Mouse (Mus musculus) left cerebral cortex, adult 18-20 months (tissue): ENCODE measurements around the gene Eci1. TPM values are rescaled to one million over a fixed set of nuclear protein-coding genes. Genes with fewer than 3 reads are reported as not detected.
"Not testable (repeated sequence)": the region's sequence is repeated elsewhere in the genome, so short reads cannot be mapped to it uniquely, and the experiment has no call there.

ENCODE experiments used
- DNase-seq, 2 experiments: peaks; one replicate each; pipeline ENCODE4 v3.0.0; 2021 to 2022; ENCODE audit warnings: low spot score in 2 of 2, mixed read lengths in 1 of 2
- long read RNA-seq, 2 experiments: library from polyadenylated mRNA; stranded (forward); transcript quantifications; one replicate each; pipeline ENCODE4 v2.0.0; 2021
- total RNA-seq, 2 experiments: library from RNA; stranded (reverse); gene quantifications; 2 replicates each; pipeline ENCODE4 v1.2.3; 2021

Gene Eci1
- total RNA-seq: 10 to 100 TPM; 28.0 to 28.7 TPM
- long read RNA-seq, experiment 1, transcript Eci1-205 (7 exons, 1,137 nt): major isoform, 18 of 24 reads
- long read RNA-seq, experiment 1, partial matches to known transcripts: 5 of 24 reads
- long read RNA-seq, experiment 1, other reads (novel, unspliced or antisense): 1 of 24 reads
- long read RNA-seq, experiment 2, transcript Eci1-205 (7 exons, 1,137 nt): major isoform, 15 of 24 reads
- long read RNA-seq, experiment 2, partial matches to known transcripts: 6 of 24 reads
- long read RNA-seq, experiment 2, other reads (novel, unspliced or antisense): 3 of 24 reads

GRCm38 (mm10) chr17:24426471-24427169 lies at the start of gene Eci1:
Gene Eci1, plus strand, starts transcription at chr17:24426641.
- peak; percentile 85 to 88 for DNase-seq

GRCm38 (mm10) chr17:24378496-24378895 lies 47.9 kb upstream of the Eci1 start:
- DNase-seq: no peak

- DNase-seq: no peak
These were observed 42.7 kb upstream of the Eci1 start for GRCm38 (mm10) chr17:24383789-24384188.

GRCm38 (mm10) chr17:24388711-24389110 lies 37.7 kb upstream of the Eci1 start:
- DNase-seq: no peak

GRCm38 (mm10) chr17:24389865-24390264 lies 36.6 kb upstream of the Eci1 start:
- DNase-seq: peak; percentile 56 to 59

GRCm38 (mm10) chr17:24391149-24391548 lies 35.3 kb upstream of the Eci1 start:
- peak in 1 of 2 experiments; percentile 22 for DNase-seq

GRCm38 (mm10) chr17:24393527-24393926 lies 32.9 kb upstream of the Eci1 start:
- no peak for DNase-seq

GRCm38 (mm10) chr17:24394456-24394855 lies 32.0 kb upstream of the Eci1 start:
- DNase-seq: no peak

- DNase-seq: no peak
These were observed 24.1 kb upstream of the Eci1 start for GRCm38 (mm10) chr17:24402371-24402770.

GRCm38 (mm10) chr17:24407116-24407803 lies 19.2 kb upstream of the Eci1 start:
- no peak for DNase-seq

GRCm38 (mm10) chr17:24413557-24414211 lies 12.8 kb upstream of the Eci1 start:
- no peak for DNase-seq

GRCm38 (mm10) chr17:24414230-24414976 lies 12.0 kb upstream of the Eci1 start, which contains the start of gene Rnps1:
Gene Rnps1, plus strand, starts transcription at chr17:24414565.
- peak; percentile 91 to 94 for DNase-seq

- DNase-seq: no peak
These were observed 11.4 kb upstream of the Eci1 start for GRCm38 (mm10) chr17:24415011-24415410.

- no peak for DNase-seq
These were observed 10.3 kb upstream of the Eci1 start for GRCm38 (mm10) chr17:24416051-24416652.

- no peak for DNase-seq
These were observed 3.3 kb upstream of the Eci1 start for GRCm38 (mm10) chr17:24423114-24423513.

GRCm38 (mm10) chr17:24424489-24424888 lies 2.0 kb upstream of the Eci1 start:
- DNase-seq: no peak

- not testable (repeated sequence) for DNase-seq
These were observed 1.1 kb upstream of the Eci1 start for GRCm38 (mm10) chr17:24425326-24425725.

- DNase-seq: no peak
These were observed 536 bp upstream of the Eci1 start for GRCm38 (mm10) chr17:24425905-24426304.

GRCm38 (mm10) chr17:24427170-24427557 lies 723 bp downstream of the Eci1 start:
- DNase-seq: no peak
